Mouse (Mus musculus) left cerebral cortex, postnatal 10 days (tissue): ENCODE results near the gene Stpg3. TPM values are rescaled to one million over a fixed set of nuclear protein-coding genes. Genes with fewer than 3 reads are reported as not detected.
A peak's percentile ranks its signal among the peaks of the same experiment; 100 is the strongest.

Experiments used
- DNase-seq, 2 experiments: peaks; one replicate each; pipeline ENCODE4 v3.0.0; 2021 to 2022; ENCODE audit warnings: low spot score in 2 of 2, mixed read lengths in 1 of 2; ENCODE audit errors: extremely low spot score in 1 of 2
- intact Hi-C: fragments of 180-260 bp; cut with DNase I; formaldehyde crosslinking; loops from one replicate; pipeline ENCODE4 v1.15.1; 2025
- total RNA-seq, 2 experiments: library from RNA; stranded (reverse); gene quantifications; 2 replicates each; pipeline ENCODE4 v1.2.3; 2021

Stpg3 gene
- total RNA-seq, 2 experiments from 2014 or later, result not detected

- no peak for DNase-seq
- intact Hi-C loops, result no loop called here
Observed at GRCm38 (mm10) chr2:25171769-25172153, 42.7 kb downstream of the Stpg3 start.

- DNase-seq, result no peak
- intact Hi-C loops, result no loop called here
Observed at GRCm38 (mm10) chr2:25171101-25171768, 43.2 kb downstream of the Stpg3 start.

- intact Hi-C loops, result no loop called here
- DNase-seq, result no peak
Observed at GRCm38 (mm10) chr2:25170326-25171100, 43.9 kb downstream of the Stpg3 start.

GRCm38 (mm10) chr2:25169778-25170177 lies 44.7 kb downstream of the Stpg3 start:
- intact Hi-C loops, result no loop called here
- DNase-seq, result peak in 1 of 2 experiments; percentile 66

- intact Hi-C loops, result no loop called here
- no peak for DNase-seq
Observed at GRCm38 (mm10) chr2:25168665-25168978, 45.8 kb downstream of the Stpg3 start.

- intact Hi-C loops, result no loop called here
- DNase-seq, result peak; percentile 46 to 91
Observed at GRCm38 (mm10) chr2:25167919-25168664, 46.3 kb downstream of the Stpg3 start.

- intact Hi-C loops, result no loop called here
- DNase-seq, result no peak
Observed at GRCm38 (mm10) chr2:25167481-25167880, 47.0 kb downstream of the Stpg3 start.

Other genes starting within 250 kb of the Stpg3 start
- gene Mrpl41, start 239.5 kb downstream of the Stpg3 start, total RNA-seq, result 10 to 100 TPM; 83.8 to 84.2 TPM
- 10 to 100 TPM in 1 of 2 experiments, 1 to 10 TPM in 1; 8.7 to 12.3 TPM for gene Pnpla7, start 238.6 kb downstream of the Stpg3 start, total RNA-seq
- gene Nsmf, start 160.3 kb downstream of the Stpg3 start, total RNA-seq, result 100 to 1,000 TPM; 566 to 585 TPM
- not detected for gene Entpd8, start 134.3 kb downstream of the Stpg3 start, total RNA-seq
- not detected for gene Noxa1, start 119.5 kb downstream of the Stpg3 start, total RNA-seq
- 10 to 100 TPM; 34.5 to 41.9 TPM for gene Nrarp, start 33.9 kb downstream of the Stpg3 start, total RNA-seq
- 1 to 10 TPM; 1.8 to 1.9 TPM for gene Tor4a, start 17.8 kb downstream of the Stpg3 start, total RNA-seq
- 10 to 100 TPM; 51.1 to 56.9 TPM for gene Nelfb, start 3.1 kb downstream of the Stpg3 start, total RNA-seq
- not detected for gene Fam166a, start 4.1 kb upstream of the Stpg3 start, total RNA-seq
- gene Tubb4b, start 10.1 kb upstream of the Stpg3 start, total RNA-seq, result 100 to 1,000 TPM; 484 to 492 TPM
- not detected for gene Slc34a3, start 19.7 kb upstream of the Stpg3 start, total RNA-seq
- not detected for gene Rnf224, start 22.1 kb upstream of the Stpg3 start, total RNA-seq
- gene Rnf208, start 27.6 kb upstream of the Stpg3 start, total RNA-seq, result 100 to 1,000 TPM; 229 to 231 TPM
- not detected for gene Cysrt1, start 27.8 kb upstream of the Stpg3 start, total RNA-seq
- gene AL732309.1, start 32.2 kb upstream of the Stpg3 start, total RNA-seq, result 1 to 10 TPM in 1 of 2 experiments, not detected in 1; 2.4 TPM
- 10 to 100 TPM; 30.5 to 31.4 TPM for gene Tmem203, start 40.8 kb upstream of the Stpg3 start, total RNA-seq
- gene Tprn, start 48.0 kb upstream of the Stpg3 start, total RNA-seq, result 10 to 100 TPM; 10.8 to 14.6 TPM
- gene Ssna1, start 57.8 kb upstream of the Stpg3 start, total RNA-seq, result 10 to 100 TPM; 72.1 to 81.0 TPM
- 10 to 100 TPM; 79.7 to 85.1 TPM for gene Anapc2, start 57.8 kb upstream of the Stpg3 start, total RNA-seq
- not detected for gene Tmem210, start 73.5 kb upstream of the Stpg3 start, total RNA-seq
- not detected for gene Lrrc26, start 75.3 kb upstream of the Stpg3 start, total RNA-seq
- gene Grin1, start 104.5 kb upstream of the Stpg3 start, total RNA-seq, result 100 to 1,000 TPM; 386 to 400 TPM
- gene Man1b1, start 117.7 kb upstream of the Stpg3 start, total RNA-seq, result 10 to 100 TPM; 57.6 to 64.0 TPM
- 10 to 100 TPM; 24.7 to 28.5 TPM for gene Dpp7, start 141.7 kb upstream of the Stpg3 start, total RNA-seq
- 10 to 100 TPM in 1 of 2 experiments, 1 to 10 TPM in 1; 6.3 to 12.1 TPM for gene Uap1l1, start 151.0 kb upstream of the Stpg3 start, total RNA-seq
- gene Sapcd2, start 157.7 kb upstream of the Stpg3 start, total RNA-seq, result 1 to 10 TPM; 9.6 to 9.9 TPM
- gene Entpd2, start 181.2 kb upstream of the Stpg3 start, total RNA-seq, result 10 to 100 TPM; 12.2 to 15.6 TPM
- 100 to 1,000 TPM; 401 to 408 TPM for gene Npdc1, start 184.7 kb upstream of the Stpg3 start, total RNA-seq
- under 1 TPM; 0.22 to 0.41 TPM for gene Fut7, start 208.6 kb upstream of the Stpg3 start, total RNA-seq
- 100 to 1,000 TPM; 113 to 121 TPM for gene Abca2, start 214.1 kb upstream of the Stpg3 start, total RNA-seq
- under 1 TPM in 1 of 2 experiments, not detected in 1; 0.87 TPM for gene Clic3, start 242.2 kb upstream of the Stpg3 start, total RNA-seq
- 10 to 100 TPM; 72.0 to 79.5 TPM for gene Paxx, start 246.5 kb upstream of the Stpg3 start, total RNA-seq